Mouse (Mus musculus) forebrain, embryonic 16.5 days (tissue): ENCODE results near the gene Pym1. TPM values are rescaled to one million over a fixed set of nuclear protein-coding genes. Genes with fewer than 3 reads are reported as not detected.
A peak's percentile ranks its signal among the peaks of the same experiment; 100 is the strongest.
"Not testable (repeated sequence)": the region's sequence is repeated elsewhere in the genome, so short reads cannot be mapped to it uniquely, and the experiment has no call there.

ENCODE experiments used
- ATAC-seq: fragments of 200-750 bp; cut with Nextera tagmentation; 2 replicates; pipeline ENCODE4 v1.8.0; 2017; ENCODE audit warnings: mild to moderate bottlenecking, moderate library complexity
- H3K27ac ChIP-seq: fragments of 300-500 bp; sonication (generic); 2 replicates; pipeline ENCODE4 v1.5.1; 2014; ENCODE audit warnings: low read length, control low read depth
- H3K27me3 ChIP-seq: fragments of 300-500 bp; sonication (generic); replicated peaks from 2 replicates; pipeline ENCODE4 v1.6.1; 2014; ENCODE audit warnings: low read length; ENCODE audit not compliant: control insufficient read depth, insufficient read depth
- H3K36me3 ChIP-seq: fragments of 300-500 bp; sonication (generic); 2 replicates; pipeline ENCODE4 v1.6.1; 2014; ENCODE audit not compliant: control insufficient read depth, insufficient read depth
- H3K4me1 ChIP-seq: fragments of 300-500 bp; sonication (generic); replicated peaks from 2 replicates; pipeline ENCODE4 v1.6.1; 2014; ENCODE audit warnings: low read length; ENCODE audit not compliant: control insufficient read depth, insufficient read depth
- H3K4me2 ChIP-seq: fragments of 300-500 bp; sonication (generic); 2 replicates; pipeline ENCODE4 v1.6.1; 2014; ENCODE audit warnings: mild to moderate bottlenecking, low read length, control low read depth
- H3K4me3 ChIP-seq: fragments of 300-500 bp; sonication (generic); replicated peaks from 2 replicates; pipeline ENCODE4 v1.5.1; 2014; ENCODE audit warnings: mild to moderate bottlenecking, low read length, control low read depth
- H3K9ac ChIP-seq: fragments of 300-500 bp; sonication (generic); replicated peaks from 2 replicates; pipeline ENCODE4 v1.6.1; 2014; ENCODE audit warnings: low read depth, low read length, control low read depth
- H3K9me3 ChIP-seq: fragments of 300-500 bp; sonication (generic); 2 replicates; pipeline ENCODE4 v1.6.1; 2016; ENCODE audit warnings: low read length; ENCODE audit not compliant: control insufficient read depth
- WGBS: fragments of 180-500 bp; shearing (Covaris S2); extraction: QIAGEN DNeasy Blood & Tissue Kit; methylation state at CpG from one replicate; pipeline ENCODE4 v1.1.7; 2014; 5-methylcytosine and 5-hydroxymethylcytosine counted together
- polyA plus RNA-seq: library from polyadenylated mRNA; unstranded; fragments of >200 nt; fragmentation: Nextera tagmentation; extraction: Ambion mirVana; gene quantifications from 2 replicates; pipeline ENCODE4 v1.2.1, GENCODE M21; 2015

The Pym1 gene
- polyA plus RNA-seq, 1 experiment from 2014 or later: 43.6 TPM

DNA sequence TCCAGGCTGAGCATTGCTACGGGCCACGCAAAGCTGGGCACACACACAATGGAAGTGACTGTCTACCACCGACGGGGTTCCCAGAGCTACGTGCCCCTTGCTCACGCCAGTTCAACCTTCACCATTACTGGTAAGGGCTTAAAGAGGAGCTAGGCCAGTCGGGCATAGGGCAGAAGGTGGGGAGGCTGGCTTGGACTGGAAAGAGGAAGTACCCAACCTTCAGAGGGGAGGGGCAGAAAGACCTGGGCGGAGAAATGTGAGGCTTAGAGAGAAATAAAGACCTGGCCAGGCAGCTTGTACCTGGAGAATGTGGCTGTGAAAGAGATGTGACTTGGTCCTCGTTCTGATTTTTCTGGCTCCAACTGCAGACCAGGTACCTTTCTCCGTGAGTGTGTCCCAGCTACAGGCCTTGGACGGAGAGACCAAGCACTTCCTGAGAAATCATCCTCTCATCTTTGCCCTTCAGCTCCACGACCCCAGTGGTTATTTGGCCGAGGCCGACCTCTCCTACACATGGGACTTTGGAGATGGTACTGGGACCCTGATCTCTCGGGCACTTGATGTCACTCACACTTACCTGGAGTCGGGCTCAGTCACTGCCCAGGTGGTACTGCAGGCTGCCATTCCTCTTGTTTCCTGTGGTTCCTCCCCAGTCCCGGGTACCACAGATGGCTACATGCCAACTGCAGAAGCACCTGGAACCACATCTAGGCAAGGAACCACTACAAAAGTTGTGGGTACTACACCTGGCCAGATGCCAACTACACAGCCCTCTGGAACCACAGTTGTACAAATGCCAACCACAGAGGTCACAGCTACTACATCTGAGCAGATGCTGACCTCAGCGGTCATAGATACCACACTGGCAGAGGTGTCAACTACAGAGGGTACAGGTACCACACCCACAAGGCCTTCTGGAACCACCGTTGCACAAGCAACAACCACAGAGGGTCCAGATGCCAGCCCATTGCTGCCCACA is 31.8 kb upstream of the Pym1 start:
- no peaks in the 10 kb centered on the region for H3K9me3 ChIP-seq
- 90% methylated on average over 19 of the region's 19 CpGs for WGBS
- H3K27ac ChIP-seq: no peak overlapping the region
- no peak overlapping the region for H3K4me2 ChIP-seq
- H3K36me3 ChIP-seq: no peaks in the 10 kb centered on the region
- H3K9ac ChIP-seq: no peak overlapping the region
- no peak for ATAC-seq
- no peaks in the 10 kb centered on the region for H3K4me1 ChIP-seq
- no peak overlapping the region for H3K4me3 ChIP-seq
- no peaks in the 10 kb centered on the region for H3K27me3 ChIP-seq

DNA sequence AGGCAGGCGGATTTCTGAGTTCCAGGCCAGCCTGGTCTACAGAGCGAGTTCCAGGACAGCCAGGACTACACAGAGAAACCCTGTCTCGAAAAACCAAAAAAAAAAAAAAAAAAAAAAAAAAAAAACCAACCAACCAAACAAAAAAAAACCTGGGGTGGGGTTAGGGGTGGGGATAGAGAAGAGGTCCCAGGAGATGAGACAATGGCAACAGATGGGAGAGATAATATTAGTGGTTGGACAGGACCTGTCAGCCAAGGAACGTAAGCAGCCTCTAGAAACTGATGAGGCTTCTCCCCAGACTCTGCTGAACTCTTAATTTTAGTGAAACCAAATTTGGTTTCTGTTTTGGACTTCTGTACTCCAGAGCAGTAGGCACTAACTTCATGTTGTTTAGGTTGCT is 22.2 kb upstream of the Pym1 start:
- ATAC-seq, H3K36me3 ChIP-seq, H3K4me1 ChIP-seq, H3K27me3 ChIP-seq, H3K4me2 ChIP-seq, H3K9me3 ChIP-seq, H3K9ac ChIP-seq, H3K4me3 ChIP-seq, H3K27ac ChIP-seq: not testable (repeated sequence)
- WGBS: 81% methylated on average over 3 of the region's 4 CpGs

DNA sequence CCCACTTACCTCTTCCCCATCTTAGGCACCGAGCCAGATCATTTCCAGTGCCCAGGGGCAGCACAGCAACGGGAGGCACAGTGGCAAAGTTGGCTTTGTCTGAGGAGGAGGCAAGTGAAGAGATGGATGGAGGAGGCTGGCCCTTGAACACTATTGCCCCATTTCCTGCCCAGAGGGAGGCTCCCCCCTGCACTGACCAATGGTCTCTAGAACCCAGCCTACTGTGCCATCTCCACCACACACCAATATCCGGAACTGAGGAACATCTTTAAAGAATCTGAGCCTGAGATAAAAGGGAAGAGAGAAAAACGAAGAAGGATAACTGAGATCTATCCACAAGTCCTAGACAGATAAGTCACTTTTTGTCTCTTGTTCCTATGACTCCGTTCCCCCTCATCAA is 19.6 kb upstream of the Pym1 start:
- Histone ChIP-seq H3K4me3 (no peak overlapping the region), H3K4me2 (no peak overlapping the region), H3K27ac (no peak overlapping the region), H3K4me1 (no peaks in the 10 kb centered on the region; the same call in 1 of the 2 replicates), H3K27me3 (0 out of 2 replicates have a peak, but pooled peaks cover 3% of the 10 kb centered on the region), H3K36me3 (no peaks in the 10 kb centered on the region), H3K9me3 (no peaks in the 10 kb centered on the region), H3K9ac (no peak overlapping the region)
- no peak for ATAC-seq
- WGBS: 78% methylated on average over 5 of the region's 5 CpGs

DNA sequence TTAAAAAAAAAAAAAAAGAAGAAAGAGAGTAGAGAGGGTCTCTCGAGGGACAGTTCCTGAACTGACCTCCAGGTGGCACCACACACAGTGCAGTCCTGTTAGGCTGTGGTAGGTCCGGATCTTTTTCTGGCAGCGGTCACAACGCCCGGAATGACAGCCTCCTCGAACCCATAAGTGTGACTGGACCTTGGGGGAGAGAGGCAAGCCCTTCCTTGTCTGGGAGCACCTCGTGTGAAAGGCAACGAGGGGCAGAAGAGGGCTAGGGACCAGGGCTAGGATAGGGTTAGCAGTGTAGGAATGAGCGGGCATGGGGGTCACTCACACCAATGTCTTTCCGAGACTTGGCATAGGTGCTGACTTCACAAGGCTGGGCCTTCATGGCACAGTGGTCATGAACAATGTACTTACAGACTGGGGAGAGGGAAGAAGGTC is 16.7 kb upstream of the Pym1 start:
- Histone ChIP-seq H3K4me3 (no peak overlapping the region), H3K27ac (no peak overlapping the region), H3K9me3 (no peaks in the 10 kb centered on the region), H3K36me3 (no peaks in the 10 kb centered on the region), H3K27me3 (0 out of 2 replicates have a peak, but pooled peaks cover 3% of the 10 kb centered on the region), H3K4me2 (no peak overlapping the region), H3K4me1 (no peaks in the 10 kb centered on the region; the same call in 1 of the 2 replicates), H3K9ac (no peak overlapping the region)
- WGBS: 18% methylated on average over 10 of the region's 10 CpGs
- 0 out of 2 replicates have a peak, but pooled peaks have one; percentile 45 for ATAC-seq

DNA sequence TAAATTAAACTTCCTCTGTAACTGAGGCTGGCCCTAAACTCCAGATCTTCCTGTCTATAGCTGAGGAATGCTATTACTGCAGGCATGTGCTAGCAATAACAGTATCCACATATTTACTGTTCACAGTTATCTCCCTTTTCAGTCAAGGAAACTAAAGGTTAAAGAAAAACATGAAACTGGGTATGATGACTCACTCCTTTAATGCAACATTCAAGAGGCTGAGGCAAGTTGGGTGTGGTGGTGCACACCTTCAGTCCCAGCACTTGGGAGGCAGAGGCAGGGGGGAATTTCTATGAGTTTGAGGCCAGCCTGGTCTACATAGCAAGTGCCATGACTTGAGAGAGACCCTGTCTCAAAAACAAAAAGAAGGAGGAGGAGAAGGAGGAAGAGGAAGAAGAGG is 15.7 kb upstream of the Pym1 start:
- ATAC-seq: no peak
- Histone ChIP-seq H3K9ac (no peak overlapping the region), H3K4me3 (no peak overlapping the region), H3K4me2 (no peak overlapping the region), H3K27ac (no peak overlapping the region), H3K9me3 (no peaks in the 10 kb centered on the region), H3K36me3 (no peaks in the 10 kb centered on the region), H3K4me1 (no peaks in the 10 kb centered on the region; the same call in 1 of the 2 replicates), H3K27me3 (0 out of 2 replicates have a peak, but pooled peaks cover 3% of the 10 kb centered on the region)

DNA sequence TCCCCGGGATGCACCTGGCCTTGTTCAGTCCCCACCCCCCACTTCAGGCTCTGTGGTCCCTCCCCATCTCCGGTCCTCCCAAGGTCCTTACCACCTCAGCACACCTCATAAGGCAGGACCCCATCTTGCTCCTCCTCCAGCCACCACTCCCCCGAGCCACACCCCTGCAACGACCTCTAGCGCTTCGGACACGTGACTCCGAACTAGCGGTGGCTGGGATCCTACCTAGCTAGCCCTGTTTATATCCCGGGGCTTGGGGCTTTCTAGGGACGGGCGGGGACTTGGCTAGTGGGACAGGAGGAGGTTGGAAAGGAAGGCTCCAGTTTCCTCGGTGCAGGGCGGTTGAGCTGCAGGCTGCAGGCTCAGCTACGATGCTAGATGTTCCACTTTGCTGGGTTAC is 10.3 kb upstream of the Pym1 start:
- Histone ChIP-seq H3K36me3 (no peaks in the 10 kb centered on the region), H3K9me3 (no peaks in the 10 kb centered on the region), H3K4me2 (peak overlapping the region; percentile 10), H3K4me3 (no peak overlapping the region), H3K27ac (no peak overlapping the region), H3K27me3 (peaks cover 4% of the 10 kb centered on the region), H3K4me1 (no peaks in the 10 kb centered on the region), H3K9ac (no peak overlapping the region)
- 4% methylated on average over 15 of the region's 15 CpGs for WGBS
- ATAC-seq: no peak

DNA sequence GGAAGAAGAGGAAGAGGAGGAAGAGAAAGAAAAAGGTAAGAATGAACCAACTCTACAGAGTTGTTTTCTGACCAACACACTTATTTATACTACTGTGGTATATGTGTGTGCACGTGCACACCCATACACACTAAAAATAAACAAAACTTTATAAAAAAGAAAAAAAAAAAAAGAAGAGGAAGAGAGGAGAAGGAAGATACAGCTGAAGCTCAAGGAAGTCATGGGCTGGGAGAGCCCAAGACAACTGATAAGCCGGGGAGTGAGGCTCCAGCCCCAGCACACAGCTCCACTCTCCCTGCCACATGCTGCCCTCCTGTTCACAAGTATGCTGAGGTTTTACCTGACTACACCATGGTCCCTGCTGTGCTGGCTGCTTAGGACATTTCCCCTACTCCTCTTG is 7.4 kb upstream of the Pym1 start:
- H3K36me3 ChIP-seq: no peaks in the 10 kb centered on the region
- no peak overlapping the region for H3K27ac ChIP-seq
- H3K9me3 ChIP-seq: no peaks in the 10 kb centered on the region
- WGBS: 78% methylated on average over 2 of the region's 2 CpGs
- H3K4me2 ChIP-seq: no peak overlapping the region
- H3K4me3 ChIP-seq: no peak overlapping the region
- peaks cover 18% of the 10 kb centered on the region for H3K27me3 ChIP-seq
- no peak for ATAC-seq
- no peak overlapping the region for H3K9ac ChIP-seq
- H3K4me1 ChIP-seq: peaks cover 14% of the 10 kb centered on the region

DNA sequence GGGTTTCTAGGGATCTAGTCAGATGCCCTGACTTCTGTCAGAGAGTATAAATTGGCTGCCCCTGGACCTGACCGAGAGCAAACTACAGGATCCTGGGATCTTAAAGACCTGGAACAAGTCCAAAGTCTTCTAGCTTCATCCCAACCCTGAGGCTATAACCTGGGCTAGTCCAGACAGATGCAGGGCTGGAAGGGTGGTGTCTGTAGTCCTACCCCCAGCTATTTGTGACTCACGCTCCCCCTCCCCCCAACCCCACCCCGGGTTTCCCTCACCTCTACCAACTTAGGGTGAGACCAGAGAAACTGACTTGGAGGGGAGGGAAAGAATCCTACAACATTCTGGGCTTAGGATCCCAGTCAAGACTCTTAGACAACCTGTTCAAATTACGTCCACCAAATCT is 5.1 kb upstream of the Pym1 start:
- Histone ChIP-seq H3K27ac (no peak overlapping the region), H3K4me1 (peaks cover 18% of the 10 kb centered on the region), H3K27me3 (peaks cover 18% of the 10 kb centered on the region), H3K9ac (no peak overlapping the region), H3K4me2 (no peak overlapping the region), H3K4me3 (no peak overlapping the region), H3K36me3 (no peaks in the 10 kb centered on the region), H3K9me3 (no peaks in the 10 kb centered on the region)
- 49% methylated on average over 4 of the region's 4 CpGs for WGBS
- no peak for ATAC-seq

DNA sequence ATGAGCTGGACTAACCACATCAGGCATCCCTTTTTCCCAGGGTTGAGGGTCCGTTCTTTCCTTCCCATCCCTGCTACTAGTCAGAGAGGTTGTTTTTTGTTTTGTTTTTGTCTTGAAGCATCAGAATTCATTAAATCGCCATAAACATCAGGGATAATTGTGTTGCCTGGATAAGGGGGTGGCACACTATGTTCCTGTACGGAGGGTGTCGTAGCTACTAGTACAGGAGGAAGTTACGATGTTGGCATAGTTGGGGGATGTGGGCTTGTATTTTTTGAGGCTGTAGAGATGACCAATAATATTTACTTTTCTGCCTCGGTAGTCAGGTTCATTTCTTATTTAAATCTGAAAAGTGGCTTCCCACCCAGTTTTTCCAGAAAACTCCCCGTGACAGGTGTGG is 4.5 kb upstream of the Pym1 start:
- Histone ChIP-seq H3K4me2 (peak overlapping the region; percentile 93), H3K4me1 (peaks cover 18% of the 10 kb centered on the region), H3K9me3 (no peaks in the 10 kb centered on the region), H3K27me3 (peaks cover 18% of the 10 kb centered on the region), H3K9ac (peak overlapping the region; percentile 72), H3K27ac (no peak overlapping the region), H3K36me3 (no peaks in the 10 kb centered on the region), H3K4me3 (peak overlapping the region; percentile 59)
- WGBS: 7% methylated on average over 7 of the region's 7 CpGs
- ATAC-seq: no peak
